Mouse (Mus musculus) T-helper 2 cell (primary cell): ENCODE data around the gene Gabarapl2.
"Not testable (repeated sequence)": the region's sequence is repeated elsewhere in the genome, so short reads cannot be mapped to it uniquely, and the experiment has no call there.

Source experiments
- in situ Hi-C: fragments of 300-600 bp; cut with MboI, MseI; formaldehyde crosslinking; loops from one replicate; pipeline ENCODE4 v1.15.1; 2025; ENCODE audit warnings: high pct_unique_total_duplicates

The Gabarapl2 gene

GRCm38 (mm10) chr8:111937184-111937583 is 3.3 kb upstream of the Gabarapl2 start:
- in situ Hi-C loops = no loop called here

DNA sequence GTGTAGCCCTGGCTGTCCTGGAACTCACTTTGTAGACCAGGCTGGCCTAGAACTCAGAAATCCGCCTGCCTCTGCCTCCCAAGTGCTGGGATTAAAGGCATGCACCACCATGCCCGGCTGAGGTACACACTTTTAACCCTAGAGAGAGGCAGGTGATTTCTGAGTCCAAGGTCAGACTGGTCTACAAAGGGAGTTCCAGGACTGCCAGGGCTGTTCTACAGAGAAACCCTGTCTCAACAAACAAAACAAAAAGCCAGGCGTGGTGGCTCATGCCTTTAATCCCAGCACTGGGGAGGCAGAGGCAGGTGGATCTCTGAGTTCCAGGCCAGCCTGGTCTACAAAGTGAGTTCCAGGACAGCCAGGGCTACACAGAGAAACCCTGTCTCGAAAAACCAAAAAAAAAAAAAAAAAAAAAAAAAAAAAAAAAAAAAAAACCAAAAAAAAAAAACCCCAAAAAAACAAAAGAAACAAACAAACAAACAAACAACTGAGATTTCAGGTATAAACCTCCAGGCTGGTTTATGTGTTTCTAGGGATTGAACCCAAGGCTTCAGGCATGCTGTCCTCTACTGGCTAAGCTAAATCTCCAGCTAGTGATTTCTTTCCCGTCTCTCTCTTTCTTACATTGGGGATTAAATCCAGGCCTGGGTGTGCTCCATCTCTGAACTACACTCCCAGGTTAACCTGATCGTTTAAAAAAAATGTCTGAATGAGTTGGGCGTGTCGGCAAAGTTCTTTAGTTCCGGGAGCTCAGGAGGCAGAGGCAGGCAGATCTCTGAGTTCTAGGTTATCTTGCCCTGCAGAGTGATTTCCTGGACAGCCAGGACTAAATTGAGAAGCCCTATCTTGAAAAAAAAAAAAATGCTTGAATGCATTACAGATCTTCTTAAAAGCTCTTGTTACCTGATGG is 2.2 kb upstream of the Gabarapl2 start:
- in situ Hi-C loops = not testable (repeated sequence)

DNA sequence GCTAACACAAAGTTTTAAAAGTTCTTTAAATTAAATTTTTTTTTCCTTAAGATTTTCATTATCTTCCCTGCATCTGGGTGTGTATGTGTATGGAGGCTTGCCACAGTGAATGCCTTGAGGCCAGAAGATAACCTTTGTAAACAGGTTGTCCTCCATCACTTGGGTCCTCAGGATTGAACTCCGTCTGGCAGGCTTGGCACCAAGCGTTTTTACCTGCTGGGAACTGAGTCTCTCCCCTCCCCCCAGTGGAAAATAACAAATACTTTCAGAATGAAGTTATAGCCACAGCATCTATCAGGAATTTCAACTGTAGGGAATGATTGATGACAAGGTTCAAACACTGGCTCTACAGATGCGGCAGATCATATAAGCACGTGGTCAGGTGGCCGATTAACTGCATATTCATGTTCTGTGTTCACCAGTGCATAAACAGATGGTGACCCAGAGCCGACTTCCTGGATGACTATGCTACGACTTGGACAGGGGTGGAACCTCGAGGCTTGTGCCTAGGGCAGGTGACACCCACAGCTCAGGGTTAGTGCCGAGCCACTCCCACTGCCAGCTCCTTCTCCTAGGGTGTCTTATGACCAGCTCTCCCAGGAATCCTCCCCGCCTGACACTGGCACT is 874 bp upstream of the Gabarapl2 start:
- in situ Hi-C loops = loop anchor here (5.0 kb wide), 1 partner anchor 53 kb away; the partner anchor contains the start of gene Adat1

DNA sequence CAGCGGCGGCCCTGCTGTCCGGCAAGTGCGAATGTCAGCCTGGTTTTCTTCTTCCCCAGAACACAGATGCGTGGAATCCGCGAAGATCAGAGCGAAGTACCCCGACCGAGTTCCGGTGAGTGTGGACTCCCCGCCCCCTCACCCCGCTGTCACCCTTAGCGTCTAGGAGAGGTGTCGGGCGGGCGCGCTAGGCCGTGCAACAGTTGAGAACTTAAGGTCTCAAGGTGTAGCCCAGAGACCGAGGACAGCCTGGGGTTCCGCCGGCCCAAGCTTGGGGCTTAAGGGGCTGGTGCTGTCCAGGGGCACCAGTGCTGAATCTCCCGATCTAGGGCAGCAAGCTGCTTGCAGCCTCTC is 575 bp downstream of the Gabarapl2 start:
- in situ Hi-C loops = loop anchor here (5.0 kb wide), 1 partner anchor 51 kb away; the partner anchor contains the start of gene Adat1

- in situ Hi-C loops = loop anchor here (5.0 kb wide), 1 partner anchor 49 kb away; the partner anchor contains the start of gene Adat1
Measured at GRCm38 (mm10) chr8:111943544-111943943, 3.0 kb downstream of the Gabarapl2 start.

GRCm38 (mm10) chr8:111947144-111947543 is 6.6 kb downstream of the Gabarapl2 start:
- in situ Hi-C loops = no loop called here

GRCm38 (mm10) chr8:111947954-111948353 is 7.5 kb downstream of the Gabarapl2 start:
- in situ Hi-C loops = no loop called here

DNA sequence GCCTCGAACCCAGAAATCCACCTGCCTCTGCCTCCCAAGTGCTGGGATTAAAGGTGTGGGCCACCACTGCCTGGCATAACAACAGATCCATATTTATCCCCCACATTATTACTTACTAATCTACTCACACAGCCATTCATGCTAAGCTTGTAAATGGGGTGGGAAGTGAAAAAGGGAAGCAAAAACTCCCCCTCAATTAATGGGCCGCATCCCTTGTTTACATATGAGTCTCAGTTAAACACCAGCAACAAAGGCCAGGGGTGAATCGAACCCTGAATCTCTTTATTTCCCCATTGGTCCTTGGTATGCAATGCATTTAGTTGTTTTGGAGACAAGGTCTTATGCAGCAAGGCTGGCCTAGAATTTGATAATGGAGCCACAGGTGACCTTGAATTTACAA is 10.3 kb downstream of the Gabarapl2 start:
- in situ Hi-C loops = no loop called here

GRCm38 (mm10) chr8:111951317-111951716 is 10.8 kb downstream of the Gabarapl2 start:
- in situ Hi-C loops = no loop called here

DNA sequence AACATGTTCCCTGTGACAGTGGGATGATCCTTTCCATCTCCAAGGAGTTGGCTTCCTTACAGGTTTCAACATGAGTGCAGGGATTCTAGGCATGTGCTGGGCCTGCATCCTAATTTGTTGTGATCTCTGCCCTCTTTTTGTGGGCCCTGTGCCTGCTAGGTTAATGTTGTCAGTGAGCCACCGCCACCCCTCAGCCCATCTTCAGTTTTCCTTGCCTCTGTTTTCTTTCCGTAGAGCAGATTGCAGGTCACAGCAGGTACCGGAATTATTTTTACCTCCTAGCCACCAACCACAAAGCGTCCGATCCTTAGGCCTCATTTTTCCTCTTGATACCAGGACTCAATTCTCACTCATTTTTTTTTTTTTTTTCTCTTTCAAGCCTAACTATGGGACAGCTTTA is 11.4 kb downstream of the Gabarapl2 start:
- in situ Hi-C loops = no loop called here

GRCm38 (mm10) chr8:111954844-111955594 is 14.5 kb downstream of the Gabarapl2 start:
- in situ Hi-C loops = no loop called here

DNA sequence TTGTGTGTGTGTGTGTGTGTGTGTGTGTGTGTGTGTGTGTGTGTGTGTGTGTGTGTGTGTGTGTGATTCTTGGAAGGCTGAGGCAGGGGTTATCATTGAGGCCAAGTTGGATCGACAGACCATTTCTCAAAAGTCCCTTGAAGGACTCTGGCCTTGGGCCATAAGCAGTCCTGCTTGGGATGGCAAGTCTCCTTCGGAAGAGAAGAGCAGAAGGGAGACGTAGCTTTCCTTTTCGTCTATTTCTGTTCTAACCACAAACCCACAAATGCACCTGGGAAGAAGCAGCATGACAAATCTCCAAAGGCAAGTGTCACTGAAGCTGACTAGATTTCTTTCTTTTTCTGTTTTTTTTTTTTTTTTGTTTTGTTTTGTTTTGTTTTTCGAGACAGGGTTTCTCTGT is 15.4 kb downstream of the Gabarapl2 start:
- in situ Hi-C loops = no loop called here

DNA sequence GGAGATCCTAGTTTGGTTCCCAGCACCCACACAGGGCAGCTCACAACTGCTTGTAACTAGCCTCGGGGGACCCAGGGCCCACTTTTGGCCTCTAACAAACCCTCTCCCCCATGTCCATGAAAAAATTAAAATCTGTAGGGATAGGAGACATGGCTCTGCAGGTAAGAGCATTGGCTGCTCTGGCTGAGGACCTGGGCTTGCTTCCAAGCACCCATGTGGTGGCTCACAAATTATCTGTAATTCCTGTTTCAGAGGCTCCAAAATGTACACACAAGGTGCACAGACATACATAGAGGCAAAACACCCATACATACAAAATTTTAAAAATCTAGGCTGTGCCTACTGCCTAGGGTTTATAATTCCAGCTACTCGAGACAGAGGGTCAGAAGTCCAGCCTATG is 16.7 kb downstream of the Gabarapl2 start:
- in situ Hi-C loops = no loop called here

DNA sequence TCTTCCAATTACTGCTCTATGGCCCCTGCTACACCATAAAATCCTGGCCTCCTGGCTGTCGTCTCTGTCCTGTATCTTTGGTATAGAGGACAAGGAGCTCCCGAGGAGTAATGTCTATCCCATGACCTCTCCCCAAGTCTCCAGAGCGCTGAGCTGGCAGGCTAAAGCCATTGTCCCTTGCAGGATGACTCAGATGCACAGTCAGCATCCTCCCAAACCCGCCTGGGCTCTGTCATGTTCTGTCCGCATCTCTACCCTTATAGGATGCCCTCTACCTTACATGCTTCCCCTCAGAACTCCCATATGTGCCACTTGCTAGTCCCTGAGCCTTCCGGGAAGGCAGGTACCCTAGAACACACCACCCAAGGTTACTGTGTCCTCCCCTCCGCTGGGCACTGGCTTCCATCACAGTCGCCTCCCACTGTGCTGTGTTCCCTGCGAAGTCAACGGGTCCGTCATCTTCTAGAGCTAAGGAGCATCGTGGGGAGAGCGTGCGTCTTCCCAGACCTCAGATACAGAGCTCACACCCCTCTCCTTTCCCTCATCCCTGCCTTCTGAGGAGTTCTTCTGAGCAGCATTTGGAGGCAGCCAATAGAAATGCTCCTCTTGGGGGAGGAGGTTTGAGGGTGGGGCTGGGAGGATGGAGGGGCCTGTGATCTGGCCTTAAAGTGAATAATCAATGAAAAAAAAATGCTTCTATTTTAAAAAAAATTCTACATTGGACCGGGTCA is 20.3 kb downstream of the Gabarapl2 start:
- in situ Hi-C loops = no loop called here

DNA sequence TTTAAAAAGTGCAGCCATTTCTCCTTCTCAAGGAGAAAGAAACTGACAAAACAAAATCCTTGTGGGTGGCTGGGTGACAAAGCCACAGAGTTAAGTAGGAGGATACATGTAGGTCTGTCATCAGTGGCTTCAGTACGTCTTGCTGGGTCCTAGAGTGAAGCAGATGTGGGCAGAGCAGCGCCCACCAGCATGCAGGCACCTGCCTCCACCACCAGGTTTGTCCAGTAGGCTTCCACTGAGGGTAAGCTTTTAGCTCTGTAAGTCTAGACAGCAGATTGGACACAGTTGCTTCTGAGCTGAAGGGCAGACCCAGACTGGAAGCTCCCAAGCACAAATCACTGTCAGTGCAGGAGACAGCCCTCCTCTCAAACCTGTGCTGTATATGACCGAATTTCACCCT is 20.8 kb downstream of the Gabarapl2 start:
- in situ Hi-C loops = no loop called here

DNA sequence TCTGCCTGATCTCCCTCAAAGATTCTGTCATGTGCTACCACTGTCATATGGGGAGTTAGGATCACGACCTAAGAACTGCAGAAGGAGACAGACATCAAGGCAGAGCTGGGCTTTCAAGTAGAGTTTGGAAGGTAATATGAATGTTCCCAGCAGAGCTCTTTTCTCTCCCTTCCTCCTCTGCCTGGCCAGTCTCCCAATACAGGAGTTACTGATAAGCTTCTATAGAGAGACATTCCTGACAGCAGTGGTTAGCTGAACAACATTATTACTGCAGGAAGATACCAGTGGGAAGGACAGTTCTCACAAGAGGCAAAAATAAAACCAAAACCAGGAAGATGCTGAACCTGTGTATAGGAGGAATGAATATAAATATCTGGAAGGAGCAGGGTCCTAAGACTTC is 22.1 kb downstream of the Gabarapl2 start:
- in situ Hi-C loops = no loop called here

DNA sequence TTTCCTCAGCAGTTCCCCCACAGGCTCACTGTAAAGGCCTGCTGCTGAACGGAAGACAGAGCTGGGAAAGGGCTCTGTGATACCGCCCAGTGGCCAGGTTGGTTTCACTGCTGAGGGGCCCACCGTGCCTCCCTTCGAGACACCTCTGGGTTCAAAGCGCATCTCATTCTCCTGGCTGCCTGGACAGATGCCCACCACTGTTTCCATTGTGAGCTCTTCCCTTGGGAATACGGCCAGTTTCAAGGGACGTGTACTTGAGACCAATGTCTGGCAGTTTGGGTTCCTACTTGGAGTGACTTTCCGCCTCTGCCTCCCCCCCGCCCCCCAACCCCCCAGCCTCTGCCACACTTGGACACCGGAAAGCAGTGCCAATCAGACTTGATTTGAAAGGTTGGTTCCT is 22.6 kb downstream of the Gabarapl2 start:
- in situ Hi-C loops = no loop called here

DNA sequence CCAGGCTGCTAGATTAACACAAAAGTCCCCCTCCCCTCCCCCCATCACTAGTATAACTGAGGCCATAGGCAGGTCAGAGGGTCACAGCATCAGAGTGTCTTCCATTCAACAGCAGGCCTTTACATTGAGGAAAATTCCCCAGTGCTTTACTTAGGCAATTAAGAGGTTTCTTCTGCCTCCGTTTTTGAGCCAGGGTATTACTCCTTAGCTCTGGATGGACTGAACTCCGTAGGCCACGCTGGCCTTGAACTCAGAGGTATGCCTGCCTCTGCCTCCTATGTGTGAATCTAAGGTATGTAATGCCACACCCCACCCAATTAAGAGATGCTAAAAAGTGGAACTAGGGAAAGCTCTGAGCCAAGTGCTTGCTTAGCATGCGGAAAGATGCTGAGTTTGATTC is 23.0 kb downstream of the Gabarapl2 start:
- in situ Hi-C loops = no loop called here

DNA sequence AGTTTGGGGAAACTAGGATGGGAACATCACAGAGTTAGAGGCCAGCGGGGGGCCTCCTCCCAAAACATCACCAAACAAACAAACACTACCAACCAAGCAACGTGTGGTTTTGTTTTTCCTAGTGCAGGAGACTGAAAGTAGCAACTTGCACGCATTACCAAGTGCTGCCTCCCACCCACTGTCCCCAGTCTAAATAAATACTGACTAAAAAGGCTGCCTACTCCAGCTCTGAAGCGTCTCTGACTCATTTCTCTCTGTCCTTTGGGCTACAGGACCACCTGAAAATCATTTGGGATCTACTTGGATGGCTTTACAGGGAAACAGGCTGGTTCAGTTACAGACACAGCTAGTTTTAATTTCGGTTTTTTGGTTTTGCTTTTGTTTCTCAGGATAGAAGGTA is 23.8 kb downstream of the Gabarapl2 start:
- in situ Hi-C loops = no loop called here

- in situ Hi-C loops = no loop called here
Measured at GRCm38 (mm10) chr8:111964849-111965561, 24.5 kb downstream of the Gabarapl2 start.
